Mouse (Mus musculus) midbrain, embryonic 12.5 days (tissue): Measurements from ENCODE around the gene Vpreb2. TPM values are rescaled to one million over a fixed set of nuclear protein-coding genes. Genes with fewer than 3 reads are reported as not detected.
"Not testable (repeated sequence)": the region's sequence is repeated elsewhere in the genome, so short reads cannot be mapped to it uniquely, and the experiment has no call there.

Experiments used
- ATAC-seq: fragments of 200-750 bp; cut with Nextera tagmentation; 2 replicates; pipeline ENCODE4 v1.8.0; 2017; ENCODE audit warnings: low read depth, moderate TSS enrichment, moderate library complexity; ENCODE audit not compliant: low FRiP score
- H3K27ac ChIP-seq: fragments of 300-500 bp; sonication (generic); replicated peaks from 2 replicates; pipeline ENCODE4 v1.5.1; 2016; ENCODE audit warnings: mild to moderate bottlenecking
- H3K27me3 ChIP-seq: fragments of 300-500 bp; sonication (generic); 2 replicates; pipeline ENCODE4 v1.6.1; 2016; ENCODE audit warnings: mild to moderate bottlenecking
- H3K36me3 ChIP-seq: fragments of 300-500 bp; sonication (generic); 2 replicates; pipeline ENCODE4 v1.6.1; 2016
- H3K4me1 ChIP-seq: fragments of 300-500 bp; sonication (generic); 2 replicates; pipeline ENCODE4 v1.6.1; 2016
- H3K4me2 ChIP-seq: fragments of 300-500 bp; sonication (generic); replicated peaks from 2 replicates; pipeline ENCODE4 v1.6.1; 2016; ENCODE audit warnings: mild to moderate bottlenecking, moderate library complexity
- H3K4me3 ChIP-seq: fragments of 300-500 bp; sonication (generic); 2 replicates; pipeline ENCODE4 v1.5.1; 2016; ENCODE audit warnings: mild to moderate bottlenecking
- H3K9ac ChIP-seq: fragments of 300-500 bp; sonication (generic); replicated peaks from 2 replicates; pipeline ENCODE4 v1.6.1; 2016; ENCODE audit warnings: mild to moderate bottlenecking, moderate library complexity
- H3K9me3 ChIP-seq: fragments of 300-500 bp; sonication (generic); 2 replicates; pipeline ENCODE4 v1.6.1; 2016; ENCODE audit warnings: mild to moderate bottlenecking
- WGBS: fragments of 180-500 bp; shearing (Covaris S2); methylation state at CpG from one replicate; pipeline ENCODE4 v1.1.7; 2016; 5-methylcytosine and 5-hydroxymethylcytosine counted together
- polyA plus RNA-seq: library from polyadenylated mRNA; unstranded; fragments of >200 nt; fragmentation: Nextera tagmentation; extraction: Ambion mirVana; gene quantifications from 2 replicates; pipeline ENCODE4 v1.2.1, GENCODE M21; 2016

Gene Vpreb2
- polyA plus RNA-seq, 1 experiment from 2014 or later: not detected

GRCm38 (mm10) chr16:17950068-17950467 is 30.2 kb upstream of the Vpreb2 start:
- WGBS: 26% methylated on average over 4 of the region's 4 CpGs
- Histone ChIP-seq H3K4me3 (no peak overlapping the region), H3K4me1 (peaks cover 18% of the 10 kb centered on the region), H3K27ac (peak overlapping the region; percentile 75), H3K4me2 (no peak overlapping the region), H3K9me3 (no peaks in the 10 kb centered on the region), H3K9ac (no peak overlapping the region; the same call in 1 of the 2 replicates), H3K27me3 (no peaks in the 10 kb centered on the region), H3K36me3 (no peaks in the 10 kb centered on the region)
- ATAC-seq: peak; percentile 73

GRCm38 (mm10) chr16:17951618-17952017 is 28.6 kb upstream of the Vpreb2 start:
- Histone ChIP-seq H3K4me3 (no peak overlapping the region), H3K9me3 (no peaks in the 10 kb centered on the region), H3K4me2 (no peak overlapping the region), H3K4me1 (peaks cover 18% of the 10 kb centered on the region), H3K36me3 (no peaks in the 10 kb centered on the region), H3K9ac (no peak overlapping the region), H3K27me3 (no peaks in the 10 kb centered on the region), H3K27ac (no peak overlapping the region)
- ATAC-seq: no peak
- 92% methylated on average over 3 of the region's 4 CpGs for WGBS

GRCm38 (mm10) chr16:17956052-17956638 is 24.1 kb upstream of the Vpreb2 start:
- H3K9me3 ChIP-seq, H3K4me1 ChIP-seq, H3K27me3 ChIP-seq, H3K36me3 ChIP-seq, H3K4me2 ChIP-seq, ATAC-seq, H3K4me3 ChIP-seq, H3K9ac ChIP-seq, H3K27ac ChIP-seq: not testable (repeated sequence)
- 95% methylated on average over 17 of the region's 17 CpGs for WGBS

GRCm38 (mm10) chr16:17962091-17962490 is 18.1 kb upstream of the Vpreb2 start:
- H3K9me3 ChIP-seq: no peaks in the 10 kb centered on the region
- no peaks in the 10 kb centered on the region for H3K27me3 ChIP-seq
- no peak for ATAC-seq
- no peaks in the 10 kb centered on the region for H3K36me3 ChIP-seq
- H3K9ac ChIP-seq: no peak overlapping the region
- 81% methylated on average over 7 of the region's 7 CpGs for whole genome bisulfite sequencing
- H3K4me1 ChIP-seq: no peaks in the 10 kb centered on the region
- H3K27ac ChIP-seq: no peak overlapping the region
- H3K4me2 ChIP-seq: no peak overlapping the region
- no peak overlapping the region for H3K4me3 ChIP-seq

- Histone ChIP-seq H3K9me3 (no peaks in the 10 kb centered on the region), H3K4me2 (no peak overlapping the region), H3K27me3 (no peaks in the 10 kb centered on the region), H3K4me1 (no peaks in the 10 kb centered on the region), H3K4me3 (no peak overlapping the region), H3K36me3 (no peaks in the 10 kb centered on the region), H3K27ac (no peak overlapping the region), H3K9ac (no peak overlapping the region)
- WGBS: 75% methylated on average over 5 of the region's 5 CpGs
- ATAC-seq: no peak
Measured at GRCm38 (mm10) chr16:17971853-17972252, 8.4 kb upstream of the Vpreb2 start.

- H3K27me3 ChIP-seq, H3K36me3 ChIP-seq, H3K9ac ChIP-seq, H3K4me2 ChIP-seq, H3K4me1 ChIP-seq, H3K9me3 ChIP-seq, ATAC-seq, H3K27ac ChIP-seq, H3K4me3 ChIP-seq: not testable (repeated sequence)
- WGBS: 68% methylated on average over 7 of the region's 7 CpGs
Measured at GRCm38 (mm10) chr16:17977840-17978239, 2.4 kb upstream of the Vpreb2 start.

- Histone ChIP-seq H3K9ac (no peak overlapping the region), H3K9me3 (no peaks in the 10 kb centered on the region), H3K27me3 (0 out of 2 replicates have a peak, but pooled peaks cover 4% of the 10 kb centered on the region), H3K4me1 (no peaks in the 10 kb centered on the region), H3K27ac (no peak overlapping the region), H3K4me3 (no peak overlapping the region), H3K36me3 (no peaks in the 10 kb centered on the region), H3K4me2 (no peak overlapping the region)
- 79% methylated on average over 2 of the region's 2 CpGs for WGBS
- ATAC-seq: no peak
Measured at GRCm38 (mm10) chr16:17983201-17983600, 3.0 kb downstream of the Vpreb2 start.

GRCm38 (mm10) chr16:17984231-17984630 is 4.0 kb downstream of the Vpreb2 start:
- Histone ChIP-seq H3K4me3 (no peak overlapping the region), H3K27ac (no peak overlapping the region), H3K27me3 (0 out of 2 replicates have a peak, but pooled peaks cover 4% of the 10 kb centered on the region), H3K4me1 (no peaks in the 10 kb centered on the region), H3K4me2 (no peak overlapping the region), H3K9me3 (no peaks in the 10 kb centered on the region), H3K36me3 (no peaks in the 10 kb centered on the region), H3K9ac (no peak overlapping the region)
- no peak for ATAC-seq
- 78% methylated on average over 5 of the region's 5 CpGs for WGBS

GRCm38 (mm10) chr16:17985078-17985477 is 4.8 kb downstream of the Vpreb2 start:
- no peak overlapping the region for H3K4me3 ChIP-seq
- no peaks in the 10 kb centered on the region for H3K36me3 ChIP-seq
- H3K27ac ChIP-seq: no peak overlapping the region
- no peak overlapping the region for H3K9ac ChIP-seq
- H3K27me3 ChIP-seq: 0 out of 2 replicates have a peak, but pooled peaks cover 4% of the 10 kb centered on the region
- no peaks in the 10 kb centered on the region for H3K4me1 ChIP-seq
- WGBS: 68% methylated on average over 5 of the region's 5 CpGs
- H3K9me3 ChIP-seq: 0 out of 2 replicates have a peak, but pooled peaks cover 3% of the 10 kb centered on the region
- ATAC-seq: no peak
- no peak overlapping the region for H3K4me2 ChIP-seq

GRCm38 (mm10) chr16:17986456-17987132 is 6.4 kb downstream of the Vpreb2 start:
- Histone ChIP-seq H3K4me1 (no peaks in the 10 kb centered on the region), H3K27ac (no peak overlapping the region), H3K9me3 (0 out of 2 replicates have a peak, but pooled peaks cover 6% of the 10 kb centered on the region), H3K9ac (no peak overlapping the region), H3K36me3 (no peaks in the 10 kb centered on the region), H3K4me3 (no peak overlapping the region), H3K27me3 (0 out of 2 replicates have a peak, but pooled peaks cover 4% of the 10 kb centered on the region), H3K4me2 (no peak overlapping the region)
- ATAC-seq: no peak
- 57% methylated on average over 10 of the region's 10 CpGs for WGBS

GRCm38 (mm10) chr16:17987703-17988102 is 7.5 kb downstream of the Vpreb2 start:
- Histone ChIP-seq H3K9me3 (0 out of 2 replicates have a peak, but pooled peaks cover 6% of the 10 kb centered on the region), H3K4me2 (no peak overlapping the region), H3K9ac (no peak overlapping the region), H3K27ac (no peak overlapping the region), H3K27me3 (0 out of 2 replicates have a peak, but pooled peaks cover 4% of the 10 kb centered on the region), H3K4me1 (no peaks in the 10 kb centered on the region), H3K4me3 (no peak overlapping the region), H3K36me3 (no peaks in the 10 kb centered on the region)
- ATAC-seq: no peak
- 82% methylated on average over 1 of the region's 1 CpGs for WGBS

GRCm38 (mm10) chr16:17992321-17992720 is 12.1 kb downstream of the Vpreb2 start:
- not testable (repeated sequence) for H3K4me3 ChIP-seq, H3K4me1 ChIP-seq, H3K36me3 ChIP-seq, ATAC-seq, H3K27me3 ChIP-seq, H3K27ac ChIP-seq, H3K9ac ChIP-seq, H3K9me3 ChIP-seq, H3K4me2 ChIP-seq
- WGBS: 96% methylated on average over 16 of the region's 16 CpGs
